8 mouse cellular contexts compared by ENCODE assay signal in the genomic region with DNA sequence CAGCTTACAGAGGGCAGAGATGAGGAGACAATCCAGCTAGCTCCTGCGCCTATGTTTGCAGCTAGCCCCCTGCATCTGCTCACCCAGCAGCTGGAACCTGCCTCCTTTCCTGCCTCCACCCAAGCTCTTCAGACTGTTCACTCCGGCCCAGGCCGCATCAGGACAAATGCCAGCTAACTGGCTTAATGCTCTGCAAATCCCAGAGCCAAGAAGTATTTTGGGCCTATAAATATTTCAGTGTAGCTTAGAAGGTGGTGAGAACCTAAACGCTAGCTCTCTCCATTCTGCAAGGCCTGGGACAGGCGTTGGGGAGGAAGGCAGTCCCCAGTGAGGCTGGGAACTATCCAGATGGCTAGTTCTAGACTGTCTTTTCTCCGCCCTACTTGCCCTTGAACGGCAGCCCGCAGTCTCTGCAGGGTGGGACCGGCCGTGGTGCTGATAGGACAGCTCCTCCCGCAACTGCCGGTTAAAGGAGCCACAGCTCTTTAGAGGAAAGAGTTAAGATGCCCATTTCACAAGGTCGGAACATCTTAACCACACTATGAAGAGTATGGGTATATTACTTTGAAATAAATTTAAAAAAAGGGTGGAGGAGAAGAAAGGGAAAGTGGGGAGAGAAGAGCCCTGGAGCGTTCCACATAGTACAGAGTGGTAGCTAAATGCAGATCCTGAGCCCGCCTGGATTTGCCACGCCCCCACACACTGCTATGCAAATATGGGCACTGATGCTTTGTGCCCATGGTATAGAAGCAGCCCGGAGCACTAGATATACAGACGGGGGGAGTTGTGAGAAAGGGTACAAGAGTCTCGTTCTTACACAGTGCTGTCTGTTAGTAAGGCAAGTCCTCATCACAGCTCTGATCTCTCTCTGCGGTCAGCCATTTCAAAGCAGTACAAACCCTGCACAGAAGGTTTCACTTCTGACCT. TPM values are rescaled to one million over a fixed set of nuclear protein-coding genes. Genes with fewer than 3 reads are reported as not detected.
DNase-seq lines count a peak whose midpoint lies in the region; ATAC-seq lines count a peak whose summit lies in the region.

No protein-coding gene starts in this region.

- no peak overlapping the region for H3K4me2 ChIP-seq in hindbrain, embryonic 14.5 days (replicated peaks)
- peak overlapping the region; percentile 20; the same call in 1 of the 2 replicates for H3K4me2 ChIP-seq in midbrain, embryonic 13.5 days (replicated peaks)

- intact Hi-C loops in left cerebral cortex, postnatal 4 days (cut with DNase I): no loop called here

- DNase-seq in CD4-positive, CD25-positive, alpha-beta regulatory T cell, adult 2 months (ENCODE audit: low read depth, low spot score): peak; percentile 50
- DNase-seq in cerebellum, postnatal 14 days: peak; percentile 89 to 92
- peak; percentile 27 to 54 for DNase-seq in gastrocnemius, adult 8-10 months (ENCODE audit: low spot score in 2 of 2)
- peak; percentile 62 for DNase-seq in hindbrain, embryonic 14.5 days (ENCODE audit: low spot score)
- peak; percentile 83 for DNase-seq in left cerebral cortex, postnatal 4 days
- DNase-seq in spleen, postnatal 36 days (ENCODE audit: low spot score in 2 of 2): peak; percentile 6 to 9

- no peak for ATAC-seq in CD4-positive, CD25-positive, alpha-beta regulatory T cell, adult 4 months
- ATAC-seq in hindbrain, embryonic 14.5 days (ENCODE audit: low FRiP score): peak; percentile 75
- ATAC-seq in midbrain, embryonic 13.5 days: peak; percentile 92

- no peaks in the 10 kb centered on the region for H3K36me3 ChIP-seq in hindbrain, embryonic 14.5 days (replicated peaks; ENCODE audit: control insufficient read depth, insufficient read depth)
- H3K36me3 ChIP-seq in midbrain, embryonic 13.5 days: no peaks in the 10 kb centered on the region

- peak overlapping the region; percentile 24 for H3K9ac ChIP-seq in hindbrain, embryonic 14.5 days
- H3K9ac ChIP-seq in midbrain, embryonic 13.5 days (replicated peaks): no peak overlapping the region

- no peaks in the 10 kb centered on the region for H3K9me3 ChIP-seq in hindbrain, embryonic 14.5 days (ENCODE audit: control insufficient read depth, low read length)
- H3K9me3 ChIP-seq in midbrain, embryonic 13.5 days: no peaks in the 10 kb centered on the region

- H3K4me3 ChIP-seq in hindbrain, embryonic 14.5 days (replicated peaks; ENCODE audit: low read length): no peak overlapping the region
- H3K4me3 ChIP-seq in midbrain, embryonic 13.5 days (replicated peaks): no peak overlapping the region

- 16% methylated on average over 20 of the region's 20 CpGs for WGBS in hindbrain, embryonic 14.5 days
- 15% methylated on average over 20 of the region's 20 CpGs for WGBS in midbrain, embryonic 13.5 days

- H3K4me1 ChIP-seq in hindbrain, embryonic 14.5 days (replicated peaks; ENCODE audit: control insufficient read depth, insufficient read depth, low read length): peaks cover 15% of the 10 kb centered on the region; the same call in 1 of the 2 replicates
- H3K4me1 ChIP-seq in midbrain, embryonic 13.5 days (replicated peaks): peaks cover 25% of the 10 kb centered on the region

- no peaks in the 10 kb centered on the region for H3K27me3 ChIP-seq in hindbrain, embryonic 14.5 days (ENCODE audit: control insufficient read depth, insufficient read depth, low read length)
- H3K27me3 ChIP-seq in midbrain, embryonic 13.5 days: no peaks in the 10 kb centered on the region

- H3K27ac ChIP-seq in hindbrain, embryonic 14.5 days: no peak overlapping the region
- peak overlapping the region; percentile 30; the same call in 1 of the 2 replicates for H3K27ac ChIP-seq in midbrain, embryonic 13.5 days

RNA-seq across cellular contexts. Expression of a gene that starts 8.9 kb away (rescaled TPM):
- under 1 TPM; 0.29 to 0.98 TPM for polyA plus RNA-seq in CD4-positive, CD25-positive, alpha-beta regulatory T cell, adult 4 months (2017; shearing (Covaris generic))
- 1 to 10 TPM; 4.3 to 8.4 (median 6.8) TPM for total RNA-seq in gastrocnemius, adult 8-10 months (2022)
- polyA plus RNA-seq in hindbrain, embryonic 14.5 days (2014; fragmentation: Nextera tagmentation; extraction: Ambion mirVana): 56.2 and 60.2 TPM in 2 replicates
- total RNA-seq in left cerebral cortex, postnatal 4 days (2021): 100 to 1,000 TPM; 232 to 237 TPM
- polyA plus RNA-seq in midbrain, embryonic 13.5 days (2015; fragmentation: Nextera tagmentation; extraction: Ambion mirVana): 38.0 and 38.1 TPM in 2 replicates

Comparison
In these comparisons a context has a peak if more than half of its experiments do, and no peak if none do; other contexts are left out.
1. DNase-seq: peak in every context shown above with its lines; median percentile 90 in cerebellum, postnatal 14 days; 83 in left cerebral cortex, postnatal 4 days; 62 in hindbrain, embryonic 14.5 days; 50 in CD4-positive, CD25-positive, alpha-beta regulatory T cell, adult 2 months; 40 in gastrocnemius, adult 8-10 months; 8 in spleen, postnatal 36 days.
2. RNA of a gene that starts 8.9 kb away (polyA plus RNA-seq): 56.2 to 60.2 TPM in hindbrain, embryonic 14.5 days and 38.0 to 38.1 TPM in midbrain, embryonic 13.5 days; 0.29 to 0.98 TPM in CD4-positive, CD25-positive, alpha-beta regulatory T cell, adult 4 months; every median in the first group is over 10 times any median in the second.